16 mouse cellular contexts compared by ENCODE assay signal in the genomic region with DNA sequence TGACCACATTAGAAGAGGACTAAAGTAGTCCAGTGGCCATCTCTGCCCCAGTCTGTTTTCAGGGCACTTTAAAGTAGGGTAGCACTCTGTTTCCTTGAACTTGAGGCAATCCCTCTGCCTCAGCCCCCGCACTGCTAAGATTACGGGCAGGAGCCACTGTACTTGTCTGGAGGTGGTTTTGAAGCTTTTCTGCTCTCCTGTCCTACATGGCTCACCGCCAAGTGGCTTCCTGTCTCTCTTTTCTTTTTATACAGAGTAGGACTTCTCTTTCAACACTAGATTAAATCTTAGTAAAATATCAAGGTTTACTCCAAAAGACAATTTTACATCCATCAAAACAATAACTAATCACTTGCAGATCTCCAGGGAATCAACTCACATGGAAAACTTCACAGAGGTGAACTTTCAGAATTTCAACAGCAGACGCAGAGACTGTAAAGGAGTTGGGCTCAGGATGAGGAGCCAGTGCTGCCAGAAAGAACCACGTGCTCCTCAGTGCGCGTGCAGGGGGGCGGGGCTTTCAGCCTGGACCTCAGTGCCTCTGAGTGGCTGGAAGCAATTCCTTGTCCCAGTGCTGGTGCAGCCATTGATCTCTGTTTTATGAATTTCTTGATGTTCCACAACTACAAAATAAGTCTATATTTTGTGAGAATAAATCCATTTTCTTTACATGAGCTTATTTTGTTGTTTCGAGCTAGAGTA. TPM values are rescaled to one million over a fixed set of nuclear protein-coding genes. Genes with fewer than 3 reads are reported as not detected.
A peak's percentile ranks its signal among the peaks of the same experiment; 100 is the strongest.
DNase-seq lines count a peak whose midpoint lies in the region; ATAC-seq lines count a peak whose summit lies in the region.
"Had no signal": no experiment of that assay in that cellular context is flagged by ENCODE, and none has a peak within 500 bp of the region (broad histone marks: within the 10 kb centered on the region; RNA-seq: fewer than 3 reads in every experiment).

No protein-coding gene starts in this region.

- no peaks in the 10 kb centered on the region for H3K9me3 ChIP-seq in kidney, embryonic 16.5 days (ENCODE audit: low read length)
- H3K9me3 ChIP-seq in hindbrain, embryonic 12.5 days (replicated peaks): no peaks in the 10 kb centered on the region
- H3K9me3 ChIP-seq: midbrain, embryonic 15.5 days; neural tube, embryonic 13.5 days had no signal

- peak; percentile 9 to 43 for DNase-seq in kidney, postnatal 25 days
- peak; percentile 17 to 19 for DNase-seq in thymus, postnatal 36 days
- no peak for DNase-seq in thymus, postnatal 0 days (ENCODE audit: low spot score)
- peak; percentile 39 to 54 for DNase-seq in adrenal gland, postnatal 36 days
- DNase-seq in right cerebral cortex, adult 18-20 months: no peak
- DNase-seq: heart, postnatal 4 days; liver had no signal

- no peak overlapping the region for H3K4me3 ChIP-seq in kidney, embryonic 16.5 days (ENCODE audit: low read length)
- H3K4me3 ChIP-seq in hindbrain, embryonic 12.5 days: no peak overlapping the region
- H3K4me3 ChIP-seq: erythroblast, embryonic 14.5 days; midbrain, embryonic 15.5 days; neural tube, embryonic 13.5 days had no signal

- no peaks in the 10 kb centered on the region for H3K27me3 ChIP-seq in kidney, embryonic 16.5 days (ENCODE audit: insufficient read depth, low read length)
- H3K27me3 ChIP-seq in hindbrain, embryonic 12.5 days: no peaks in the 10 kb centered on the region
- H3K27me3 ChIP-seq: midbrain, embryonic 15.5 days; neural tube, embryonic 13.5 days had no signal

- 62% methylated on average over 9 of the region's 9 CpGs for WGBS in kidney, embryonic 16.5 days
- WGBS in hindbrain, embryonic 12.5 days: 74% methylated on average over 9 of the region's 9 CpGs

- H3K9ac ChIP-seq in kidney, embryonic 16.5 days (replicated peaks; ENCODE audit: low read length): no peak overlapping the region
- no peak overlapping the region for H3K9ac ChIP-seq in hindbrain, embryonic 12.5 days
- H3K9ac ChIP-seq: midbrain, embryonic 15.5 days; neural tube, embryonic 13.5 days had no signal

- H3K36me3 ChIP-seq in kidney, embryonic 16.5 days (ENCODE audit: insufficient read depth, low read length): no peaks in the 10 kb centered on the region
- no peaks in the 10 kb centered on the region for H3K36me3 ChIP-seq in hindbrain, embryonic 12.5 days
- H3K36me3 ChIP-seq: midbrain, embryonic 15.5 days; neural tube, embryonic 13.5 days had no signal

- no peak for ATAC-seq in kidney, embryonic 16.5 days (ENCODE audit: low FRiP score, low TSS enrichment)
- no peak for ATAC-seq in hindbrain, embryonic 12.5 days (ENCODE audit: low FRiP score)
- ATAC-seq: inflammation-experienced regulatory T-cells, adult 6 months; midbrain, embryonic 15.5 days had no signal

- no peak overlapping the region for H3K27ac ChIP-seq in kidney, embryonic 16.5 days (ENCODE audit: low read length)
- H3K27ac ChIP-seq in hindbrain, embryonic 12.5 days: no peak overlapping the region
- H3K27ac ChIP-seq: midbrain, embryonic 15.5 days; neural tube, embryonic 13.5 days had no signal

- no peaks in the 10 kb centered on the region for H3K4me1 ChIP-seq in kidney, embryonic 16.5 days (ENCODE audit: insufficient read depth, low read length)
- no peaks in the 10 kb centered on the region for H3K4me1 ChIP-seq in hindbrain, embryonic 12.5 days
- H3K4me1 ChIP-seq: midbrain, embryonic 15.5 days; neural tube, embryonic 13.5 days had no signal

- H3K4me2 ChIP-seq in kidney, embryonic 16.5 days (replicated peaks; ENCODE audit: low read depth, low read length): no peak overlapping the region
- no peak overlapping the region for H3K4me2 ChIP-seq in hindbrain, embryonic 12.5 days (replicated peaks)
- H3K4me2 ChIP-seq: midbrain, embryonic 15.5 days; neural tube, embryonic 13.5 days had no signal

RNA-seq across cellular contexts. Expression of gene Akr1b7, which starts 29.6 kb away (rescaled TPM):
- 87.6 and 135 TPM in 2 replicates for polyA plus RNA-seq in kidney, embryonic 16.5 days (2015; fragmentation: Nextera tagmentation; extraction: Ambion mirVana)
- polyA plus RNA-seq in thymus, postnatal 0 days (2015; fragmentation: Nextera tagmentation; extraction: Ambion mirVana): 0.14 TPM in 1 of 2 replicates, not detected in the other
- 1,000 to 10,000 TPM; 2,443 to 8,516 TPM for total RNA-seq in adrenal gland, postnatal 36 days (2021)
- polyA plus RNA-seq in hindbrain, embryonic 12.5 days (2016; fragmentation: Nextera tagmentation; extraction: Ambion mirVana): 0.17 TPM in 1 of 2 replicates, not detected in the other
- total RNA-seq: heart, postnatal 4 days; layer of hippocampus, adult 18-20 months; left cerebral cortex, postnatal 10 days had no signal
- polyA plus RNA-seq: erythroblast, embryonic 14.5 days; inflammation-experienced regulatory T-cells, adult 6 months; lung, embryonic 16.5 days; midbrain, embryonic 15.5 days; neural tube, embryonic 13.5 days had no signal

RNA-seq across cellular contexts. Expression of gene Bpgm, which starts 34.3 kb away (rescaled TPM):
- 50.8 and 58.4 TPM in 2 replicates for polyA plus RNA-seq in kidney, embryonic 16.5 days (2015; fragmentation: Nextera tagmentation; extraction: Ambion mirVana)
- 38.0 and 39.0 TPM in 2 replicates for polyA plus RNA-seq in thymus, postnatal 0 days (2015; fragmentation: Nextera tagmentation; extraction: Ambion mirVana)
- total RNA-seq in adrenal gland, postnatal 36 days (2021): 10 to 100 TPM; 27.3 to 33.0 TPM
- polyA plus RNA-seq in hindbrain, embryonic 12.5 days (2016; fragmentation: Nextera tagmentation; extraction: Ambion mirVana): 70.5 and 82.4 TPM in 2 replicates

RNA-seq across cellular contexts. Expression of gene Akr1b10, which starts 57.7 kb away (rescaled TPM):
- polyA plus RNA-seq in kidney, embryonic 16.5 days (2015; fragmentation: Nextera tagmentation; extraction: Ambion mirVana): 32.5 and 35.8 TPM in 2 replicates
- polyA plus RNA-seq in thymus, postnatal 0 days (2015; fragmentation: Nextera tagmentation; extraction: Ambion mirVana): 29.1 and 33.6 TPM in 2 replicates
- 100 to 1,000 TPM; 142 to 220 TPM for total RNA-seq in adrenal gland, postnatal 36 days (2021)
- polyA plus RNA-seq in hindbrain, embryonic 12.5 days (2016; fragmentation: Nextera tagmentation; extraction: Ambion mirVana): 13.1 and 14.4 TPM in 2 replicates
- polyA plus RNA-seq: erythroblast, embryonic 14.5 days had no signal

Comparison
In these comparisons a context has a peak if more than half of its experiments do, and no peak if none do; other contexts are left out.
1. DNase-seq: peak in kidney, postnatal 25 days (2 of 2), thymus, postnatal 36 days (2 of 2) and adrenal gland, postnatal 36 days (2 of 2); none in thymus, postnatal 0 days (single experiment) and right cerebral cortex, adult 18-20 months (single experiment).
2. RNA of gene Akr1b7, which starts 29.6 kb away (polyA plus RNA-seq): 87.6 to 135 TPM in kidney, embryonic 16.5 days; 0.17 TPM in hindbrain, embryonic 12.5 days and 0.14 TPM in thymus, postnatal 0 days; every median in the first group is over 10 times any median in the second.